In the genomic region with DNA sequence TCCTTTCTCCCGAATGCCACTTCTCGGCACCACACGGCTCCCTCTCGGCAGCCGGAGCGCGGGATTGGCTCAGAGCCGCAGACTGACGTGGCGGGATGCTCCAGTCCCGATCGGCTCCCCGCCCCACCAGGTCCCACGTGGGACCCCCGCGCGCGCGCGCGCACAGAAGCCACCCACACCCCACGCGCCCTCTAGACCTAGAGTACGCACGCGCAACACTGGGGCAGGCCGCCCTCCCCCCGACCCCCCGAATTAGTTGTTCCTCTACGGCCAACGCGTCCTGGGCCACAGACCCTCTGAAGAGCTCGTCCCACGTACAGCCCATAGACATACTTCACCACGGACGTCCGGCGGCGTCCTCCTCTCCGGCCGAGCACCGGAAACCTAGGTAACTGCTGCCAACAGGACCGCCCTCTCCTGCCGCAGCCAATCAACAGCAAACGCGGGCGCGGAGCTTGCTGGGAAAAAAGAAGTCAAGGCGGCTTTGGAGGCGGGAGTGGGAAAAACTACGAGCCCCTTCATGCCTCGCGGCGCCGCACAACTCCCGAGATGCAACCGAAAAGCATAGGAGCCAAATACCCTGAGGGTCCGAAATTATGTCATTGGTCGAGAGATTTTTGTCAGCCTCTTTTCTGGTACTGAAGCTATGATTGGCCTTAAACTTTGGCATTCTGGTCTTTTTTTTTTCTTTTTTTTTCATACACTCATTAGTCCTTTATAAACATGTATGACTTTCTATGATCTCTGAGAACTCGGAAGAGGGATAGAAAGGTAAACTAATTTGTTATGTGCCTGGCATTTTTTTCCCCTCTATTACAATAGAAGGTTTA, we compare ENCODE assay signal across 8 mouse cellular contexts. TPM values are rescaled to one million over a fixed set of nuclear protein-coding genes. Genes with fewer than 3 reads are reported as not detected.
A peak's percentile ranks its signal among the peaks of the same experiment; 100 is the strongest.
DNase-seq lines count a peak whose midpoint lies in the region; ATAC-seq lines count a peak whose summit lies in the region.

Gene Txlna, minus strand, starts transcription at position 428 of the 830 bp plus-strand sequence.

- peak within 1 kb of the TSS; percentile 83 for H3K4me2 ChIP-seq in forebrain, embryonic 14.5 days (ENCODE audit: low read length)
- peak within 1 kb of the TSS; percentile 94 for H3K4me2 ChIP-seq in neural tube, embryonic 15.5 days

- peak within 1 kb of the TSS; percentile 50 for H3K4me3 ChIP-seq in forebrain, embryonic 14.5 days (ENCODE audit: low read depth, low read length)
- H3K4me3 ChIP-seq in neural tube, embryonic 15.5 days (replicated peaks) = peak within 1 kb of the TSS; percentile 65

- under 1% methylated on average over 59 of the region's 60 CpGs for WGBS in forebrain, embryonic 14.5 days
- WGBS in neural tube, embryonic 15.5 days = under 1% methylated on average over 60 of the region's 60 CpGs

- no peaks in the 10 kb centered on the region for H3K27me3 ChIP-seq in forebrain, embryonic 14.5 days (replicated peaks; ENCODE audit: control insufficient read depth, insufficient read depth, low read length)
- H3K27me3 ChIP-seq in neural tube, embryonic 15.5 days (replicated peaks) = no peaks in the 10 kb centered on the region

- peak within 1 kb of the TSS; percentile 75 for H3K9ac ChIP-seq in forebrain, embryonic 14.5 days (ENCODE audit: low read length)
- peak within 1 kb of the TSS; percentile 76 for H3K9ac ChIP-seq in neural tube, embryonic 15.5 days (replicated peaks)

- H3K4me1 ChIP-seq in forebrain, embryonic 14.5 days (ENCODE audit: control insufficient read depth, insufficient read depth, low read length) = peaks cover 23% of the 10 kb centered on the region
- peaks cover 37% of the 10 kb centered on the region for H3K4me1 ChIP-seq in neural tube, embryonic 15.5 days

- peaks cover 48% of the 10 kb centered on the region for H3K36me3 ChIP-seq in forebrain, embryonic 14.5 days (ENCODE audit: control insufficient read depth, insufficient read depth, low read length)
- peaks cover 40% of the 10 kb centered on the region for H3K36me3 ChIP-seq in neural tube, embryonic 15.5 days

- H3K27ac ChIP-seq in forebrain, embryonic 14.5 days (ENCODE audit: low read depth, low read length) = peak within 1 kb of the TSS; percentile 90
- H3K27ac ChIP-seq in neural tube, embryonic 15.5 days (replicated peaks) = peak within 1 kb of the TSS; percentile 97

- intact Hi-C loops in heart, postnatal 14 days (cut with DNase I) = no loop called here

- H3K9me3 ChIP-seq in forebrain, embryonic 14.5 days (replicated peaks; ENCODE audit: control insufficient read depth, low read length) = no peaks in the 10 kb centered on the region
- H3K9me3 ChIP-seq in neural tube, embryonic 15.5 days (replicated peaks) = no peaks in the 10 kb centered on the region

- ATAC-seq in forebrain, embryonic 14.5 days = peak; percentile 96
- peak; percentile 97 for ATAC-seq in neural tube, embryonic 15.5 days (ENCODE audit: low FRiP score)

- peak; percentile 98 for DNase-seq in ES-CJ7 (ENCODE audit: low read depth, low spot score)
- peak; percentile 97 for DNase-seq in cerebellum, adult 11 months
- peak; percentile 99 for DNase-seq in forebrain, embryonic 14.5 days (ENCODE audit: low spot score)
- peak; percentile 93 to 95 for DNase-seq in heart, postnatal 14 days
- DNase-seq in layer of hippocampus, adult 11-12 months (ENCODE audit: low spot score) = peak; percentile 98
- peak; percentile 97 to 98 for DNase-seq in lung, adult 18-20 months
- peak; percentile 97 for DNase-seq in testis, postnatal 14 days (ENCODE audit: low spot score)

RNA-seq across cellular contexts. Expression of gene Txlna, which starts in this region (rescaled TPM):
- polyA plus RNA-seq in forebrain, embryonic 14.5 days (2014; fragmentation: Nextera tagmentation; extraction: Ambion mirVana) = 65.4 and 71.6 TPM in 2 replicates
- 10 to 100 TPM; 28.0 to 28.6 TPM for total RNA-seq in heart, postnatal 14 days (2021)
- 37.3 and 51.0 TPM in 2 replicates for polyA plus RNA-seq in neural tube, embryonic 15.5 days (2015; fragmentation: Nextera tagmentation; extraction: Ambion mirVana)

Comparison
In these comparisons a context has a peak if more than half of its experiments do, and no peak if none do; other contexts are left out.
1. Peak in every context shown above with its lines: DNase-seq, ATAC-seq, H3K4me3 ChIP-seq and H3K27ac ChIP-seq.